ENCODE assay signal across 8 mouse cellular contexts in genomic region chr9:80068735-80069315, GRCm38 (mm10). TPM values are rescaled to one million over a fixed set of nuclear protein-coding genes. Genes with fewer than 3 reads are reported as not detected.
A peak's percentile ranks its signal among the peaks of the same experiment; 100 is the strongest.
DNase-seq lines count a peak whose midpoint lies in the region; ATAC-seq and TF ChIP-seq lines count a peak whose summit lies in the region.

No protein-coding gene starts in this region.

- no peaks in the 10 kb centered on the region for H3K27me3 ChIP-seq in kidney, embryonic 16.5 days (ENCODE audit: insufficient read depth, low read length)
- no peaks in the 10 kb centered on the region for H3K27me3 ChIP-seq in intestine, postnatal 0 days (replicated peaks; ENCODE audit: control insufficient read depth, insufficient read depth, low read length)
- no peaks in the 10 kb centered on the region for H3K27me3 ChIP-seq in neural tube, embryonic 12.5 days (replicated peaks)

- H3K9me3 ChIP-seq in kidney, embryonic 16.5 days (ENCODE audit: low read length) = peaks cover 7% of the 10 kb centered on the region; the same call in 1 of the 2 replicates
- no peaks in the 10 kb centered on the region for H3K9me3 ChIP-seq in intestine, postnatal 0 days (ENCODE audit: control insufficient read depth)
- H3K9me3 ChIP-seq in neural tube, embryonic 12.5 days = no peaks in the 10 kb centered on the region

- H3K4me3 ChIP-seq in kidney, embryonic 16.5 days (ENCODE audit: low read length) = peak overlapping the region; percentile 93
- H3K4me3 ChIP-seq in cortical plate, adult 2 months (ENCODE audit: insufficient read depth, low read length) = peak overlapping the region; percentile 96
- peak overlapping the region; percentile 84 for H3K4me3 ChIP-seq in intestine, postnatal 0 days (ENCODE audit: low read depth, low read length)
- H3K4me3 ChIP-seq in neural tube, embryonic 12.5 days = peak overlapping the region; percentile 95

- H3K36me3 ChIP-seq in kidney, embryonic 16.5 days (ENCODE audit: insufficient read depth, low read length) = no peaks in the 10 kb centered on the region
- H3K36me3 ChIP-seq in intestine, postnatal 0 days (ENCODE audit: control insufficient read depth, insufficient read depth) = no peaks in the 10 kb centered on the region
- H3K36me3 ChIP-seq in neural tube, embryonic 12.5 days = no peaks in the 10 kb centered on the region

- TF ChIP-seq POLR2A in cortical plate, adult 2 months (IDR thresholded peaks at IDR 0.05; ENCODE audit: extremely low read depth, insufficient read depth, low read length) = no peak

- no peak overlapping the region for H3K27ac ChIP-seq in kidney, embryonic 16.5 days (ENCODE audit: low read length)
- H3K27ac ChIP-seq in cortical plate, adult 2 months (ENCODE audit: insufficient read depth, low read length) = no peak overlapping the region
- no peak overlapping the region for H3K27ac ChIP-seq in intestine, postnatal 0 days (ENCODE audit: low read depth, low read length)
- H3K27ac ChIP-seq in neural tube, embryonic 12.5 days = no peak overlapping the region

- DNase-seq in kidney, postnatal 4 days = no peak
- DNase-seq in left cerebral cortex, adult 9 months (ENCODE audit: low spot score in 2 of 2) = no peak
- no peak for DNase-seq in spleen, postnatal 14 days (ENCODE audit: low spot score in 2 of 2)
- DNase-seq in layer of hippocampus, adult 11-12 months (ENCODE audit: low spot score) = no peak

- peak overlapping the region; percentile 100 for H3K9ac ChIP-seq in kidney, embryonic 16.5 days (replicated peaks; ENCODE audit: low read length)
- H3K9ac ChIP-seq in intestine, postnatal 0 days (ENCODE audit: low read depth, low read length) = peak overlapping the region; percentile 99; the same call in 1 of the 2 replicates
- H3K9ac ChIP-seq in neural tube, embryonic 12.5 days = peak overlapping the region; percentile 99; the same call in 1 of the 2 replicates

- H3K4me2 ChIP-seq in kidney, embryonic 16.5 days (replicated peaks; ENCODE audit: low read depth, low read length) = peak overlapping the region; percentile 63
- H3K4me2 ChIP-seq in intestine, postnatal 0 days (replicated peaks; ENCODE audit: low read depth) = peak overlapping the region; percentile 72
- H3K4me2 ChIP-seq in neural tube, embryonic 12.5 days (replicated peaks) = peak overlapping the region; percentile 60

- TF ChIP-seq CTCF in cortical plate, adult 2 months (IDR thresholded peaks at IDR 0.05; ENCODE audit: extremely low read depth, insufficient read depth, low read length) = no peak
- TF ChIP-seq CTCF in intestine, postnatal 0 days (IDR thresholded peaks at IDR 0.05; ENCODE audit: low read depth) = no peak

- peaks cover 42% of the 10 kb centered on the region for H3K4me1 ChIP-seq in kidney, embryonic 16.5 days (ENCODE audit: insufficient read depth, low read length)
- peaks cover 8% of the 10 kb centered on the region; the same call in 1 of the 2 replicates for H3K4me1 ChIP-seq in cortical plate, adult 2 months (ENCODE audit: control insufficient read depth, insufficient read depth, low read length)
- H3K4me1 ChIP-seq in intestine, postnatal 0 days (replicated peaks; ENCODE audit: control insufficient read depth, insufficient read depth, low read length) = no peaks in the 10 kb centered on the region
- H3K4me1 ChIP-seq in neural tube, embryonic 12.5 days = peaks cover 18% of the 10 kb centered on the region

- ATAC-seq in kidney, embryonic 16.5 days (ENCODE audit: low FRiP score, low TSS enrichment) = no peak
- ATAC-seq in intestine, postnatal 0 days = no peak
- ATAC-seq in neural tube, embryonic 12.5 days (ENCODE audit: low FRiP score, low read depth) = no peak

- 38% methylated on average over 11 of the region's 11 CpGs for WGBS in kidney, embryonic 16.5 days
- 17% methylated on average over 11 of the region's 11 CpGs for WGBS in intestine, postnatal 0 days
- WGBS in neural tube, embryonic 12.5 days = 51% methylated on average over 11 of the region's 11 CpGs

RNA-seq across cellular contexts. Expression of gene Senp6, which starts 2.1 kb away (rescaled TPM):
- 44.6 and 47.1 TPM in 2 replicates for polyA plus RNA-seq in kidney, embryonic 16.5 days (2015; fragmentation: Nextera tagmentation; extraction: Ambion mirVana)
- 31.1 and 35.0 TPM in 2 replicates for polyA plus RNA-seq in cortical plate, adult 2 months (2012; rRNA removed)
- polyA plus RNA-seq in intestine, postnatal 0 days (2015; fragmentation: Nextera tagmentation; extraction: Ambion mirVana) = 31.9 and 37.5 TPM in 2 replicates
- polyA plus RNA-seq in neural tube, embryonic 12.5 days (2016; fragmentation: Nextera tagmentation; extraction: Ambion mirVana) = 69.3 and 87.8 TPM in 2 replicates

RNA-seq across cellular contexts. Expression of gene Filip1, which starts 56.2 kb away (rescaled TPM):
- polyA plus RNA-seq in kidney, embryonic 16.5 days (2015; fragmentation: Nextera tagmentation; extraction: Ambion mirVana) = 5.2 and 5.7 TPM in 2 replicates
- 4.4 and 6.4 TPM in 2 replicates for polyA plus RNA-seq in cortical plate, adult 2 months (2012; rRNA removed)
- polyA plus RNA-seq in intestine, postnatal 0 days (2015; fragmentation: Nextera tagmentation; extraction: Ambion mirVana) = 5.3 and 6.7 TPM in 2 replicates
- polyA plus RNA-seq in neural tube, embryonic 12.5 days (2016; fragmentation: Nextera tagmentation; extraction: Ambion mirVana) = 3.5 and 4.0 TPM in 2 replicates
